ENCODE assay signal across 8 mouse cellular contexts in the genomic region with DNA sequence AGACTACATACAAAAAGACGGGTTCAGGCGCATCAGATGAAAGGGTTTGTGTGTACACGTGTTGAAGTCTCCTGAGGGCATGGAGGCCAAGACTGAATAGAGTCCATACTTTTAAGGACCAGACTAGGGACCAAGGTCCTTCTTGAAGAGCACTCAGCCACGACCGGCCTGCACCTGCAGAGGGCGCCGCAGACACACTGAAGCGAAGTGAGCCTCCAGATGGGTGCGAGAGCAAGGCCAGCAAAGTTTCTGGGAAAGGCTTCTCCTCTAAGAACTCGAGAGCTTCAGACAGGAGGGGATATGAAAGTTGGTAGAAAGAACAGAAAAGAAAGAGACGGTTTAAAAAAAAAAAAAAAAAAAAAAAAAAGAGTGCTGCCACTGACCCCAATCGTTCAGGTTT. TPM values are rescaled to one million over a fixed set of nuclear protein-coding genes. Genes with fewer than 3 reads are reported as not detected.
A peak's percentile ranks its signal among the peaks of the same experiment; 100 is the strongest.
DNase-seq lines count a peak whose midpoint lies in the region; ATAC-seq lines count a peak whose summit lies in the region.

No protein-coding gene starts in this region.

- intact Hi-C loops in left cerebral cortex, postnatal 25 days (cut with DNase I) = loop anchor here (10.0 kb wide), 1 partner anchor 280 kb away; no protein-coding TSS in a partner anchor

- H3K27me3 ChIP-seq in forebrain, embryonic 12.5 days = no peaks in the 10 kb centered on the region; the same call in 1 of the 2 replicates
- H3K27me3 ChIP-seq in intestine, embryonic 15.5 days (replicated peaks) = peaks cover 44% of the 10 kb centered on the region
- peaks cover 73% of the 10 kb centered on the region for H3K27me3 ChIP-seq in liver, embryonic 15.5 days
- H3K27me3 ChIP-seq in neural tube, embryonic 12.5 days (replicated peaks) = peaks cover 3% of the 10 kb centered on the region; the same call in 1 of the 2 replicates

- WGBS in forebrain, embryonic 12.5 days = under 1% methylated on average over 12 of the region's 12 CpGs
- WGBS in intestine, embryonic 15.5 days = 4% methylated on average over 11 of the region's 12 CpGs
- WGBS in liver, embryonic 15.5 days (ENCODE audit: insufficient replicate concordance) = 5% methylated on average over 12 of the region's 12 CpGs
- under 1% methylated on average over 11 of the region's 12 CpGs for WGBS in neural tube, embryonic 12.5 days

- peak overlapping the region; percentile 84 for H3K9ac ChIP-seq in forebrain, embryonic 12.5 days
- no peak overlapping the region for H3K9ac ChIP-seq in intestine, embryonic 15.5 days
- H3K9ac ChIP-seq in liver, embryonic 15.5 days = no peak overlapping the region
- no peak overlapping the region for H3K9ac ChIP-seq in neural tube, embryonic 12.5 days

- peaks cover 8% of the 10 kb centered on the region; the same call in 1 of the 2 replicates for H3K36me3 ChIP-seq in forebrain, embryonic 12.5 days (replicated peaks)
- no peaks in the 10 kb centered on the region for H3K36me3 ChIP-seq in intestine, embryonic 15.5 days
- no peaks in the 10 kb centered on the region for H3K36me3 ChIP-seq in liver, embryonic 15.5 days (replicated peaks)
- H3K36me3 ChIP-seq in neural tube, embryonic 12.5 days = peaks cover 1% of the 10 kb centered on the region; the same call in 1 of the 2 replicates

- DNase-seq in left cerebral cortex, adult 18-20 months (ENCODE audit: low spot score in 2 of 2) = peak; percentile 51 to 52
- no peak for DNase-seq in left cerebral cortex, postnatal 25 days (ENCODE audit: low spot score in 2 of 2)
- peak; percentile 59 for DNase-seq in adrenal gland, adult 2 months

- peaks cover 43% of the 10 kb centered on the region for H3K4me1 ChIP-seq in forebrain, embryonic 12.5 days
- peaks cover 16% of the 10 kb centered on the region for H3K4me1 ChIP-seq in intestine, embryonic 15.5 days (replicated peaks)
- peaks cover 3% of the 10 kb centered on the region for H3K4me1 ChIP-seq in liver, embryonic 15.5 days (replicated peaks)
- H3K4me1 ChIP-seq in neural tube, embryonic 12.5 days = peaks cover 43% of the 10 kb centered on the region

- ATAC-seq in forebrain, embryonic 12.5 days (ENCODE audit: low FRiP score) = 0 out of 2 replicates have a peak, but pooled peaks have one; percentile 13
- ATAC-seq in intestine, embryonic 15.5 days = peak; percentile 64
- ATAC-seq in liver, embryonic 15.5 days (ENCODE audit: insufficient read depth) = no peak
- ATAC-seq in neural tube, embryonic 12.5 days (ENCODE audit: low FRiP score, low read depth) = no peak
- ATAC-seq in inflammation-experienced regulatory T-cells, adult 6 months = no peak

- peak overlapping the region; percentile 95 for H3K4me2 ChIP-seq in forebrain, embryonic 12.5 days
- H3K4me2 ChIP-seq in intestine, embryonic 15.5 days (replicated peaks) = peak overlapping the region; percentile 97
- peak overlapping the region; percentile 57 for H3K4me2 ChIP-seq in liver, embryonic 15.5 days
- H3K4me2 ChIP-seq in neural tube, embryonic 12.5 days (replicated peaks) = peak overlapping the region; percentile 92

- peak overlapping the region; percentile 89 for H3K27ac ChIP-seq in forebrain, embryonic 12.5 days
- no peak overlapping the region for H3K27ac ChIP-seq in intestine, embryonic 15.5 days
- H3K27ac ChIP-seq in liver, embryonic 15.5 days (replicated peaks) = no peak overlapping the region
- no peak overlapping the region for H3K27ac ChIP-seq in neural tube, embryonic 12.5 days

- peak overlapping the region; percentile 71 for H3K4me3 ChIP-seq in forebrain, embryonic 12.5 days (replicated peaks)
- H3K4me3 ChIP-seq in intestine, embryonic 15.5 days (replicated peaks) = no peak overlapping the region
- H3K4me3 ChIP-seq in liver, embryonic 15.5 days (replicated peaks) = no peak overlapping the region
- H3K4me3 ChIP-seq in neural tube, embryonic 12.5 days = peak overlapping the region; percentile 72

- no peaks in the 10 kb centered on the region; the same call in 1 of the 2 replicates for H3K9me3 ChIP-seq in forebrain, embryonic 12.5 days
- H3K9me3 ChIP-seq in intestine, embryonic 15.5 days = no peaks in the 10 kb centered on the region
- H3K9me3 ChIP-seq in liver, embryonic 15.5 days (replicated peaks) = no peaks in the 10 kb centered on the region
- H3K9me3 ChIP-seq in neural tube, embryonic 12.5 days = no peaks in the 10 kb centered on the region

RNA-seq across cellular contexts. Expression of gene Garem2, which starts 0.6 kb away (rescaled TPM):
- total RNA-seq in left cerebral cortex, adult 18-20 months (2021) = 10 to 100 TPM in 1 of 2 experiments, 1 to 10 TPM in 1; 10.0 to 10.7 TPM
- total RNA-seq in left cerebral cortex, postnatal 25 days (2021) = 10 to 100 TPM; 10.1 to 13.1 TPM
- under 1 TPM in 1 of 2 experiments, not detected in 1; 0.10 TPM for total RNA-seq in adrenal gland, adult 2 months (2021)
- polyA plus RNA-seq in adrenal gland, adult 2 months (2012; rRNA removed) = 0.11 TPM in 1 of 2 replicates, not detected in the other
- 22.5 and 24.7 TPM in 2 replicates for polyA plus RNA-seq in forebrain, embryonic 12.5 days (2016; fragmentation: Nextera tagmentation; extraction: Ambion mirVana)
- polyA plus RNA-seq in intestine, embryonic 15.5 days (2015; fragmentation: Nextera tagmentation; extraction: Ambion mirVana) = 0.53 and 0.57 TPM in 2 replicates
- 0.02 TPM in 1 of 2 replicates, not detected in the other for polyA plus RNA-seq in liver, embryonic 15.5 days (2015; fragmentation: Nextera tagmentation; extraction: Ambion mirVana)
- polyA plus RNA-seq in neural tube, embryonic 12.5 days (2016; fragmentation: Nextera tagmentation; extraction: Ambion mirVana) = 28.2 and 31.0 TPM in 2 replicates
- polyA plus RNA-seq in inflammation-experienced regulatory T-cells, adult 6 months (2017; shearing (Covaris generic)) = not detected

RNA-seq across cellular contexts. Expression of gene 3110082J24Rik, which starts 1.5 kb away (rescaled TPM):
- 1 to 10 TPM; 2.0 to 3.5 TPM for total RNA-seq in left cerebral cortex, adult 18-20 months (2021)
- 1 to 10 TPM; 2.0 TPM for total RNA-seq in left cerebral cortex, postnatal 25 days (2021)
- not detected for total RNA-seq in adrenal gland, adult 2 months (2021)
- not detected in 2 replicates for polyA plus RNA-seq in adrenal gland, adult 2 months (2012; rRNA removed)
- 8.0 and 8.3 TPM in 2 replicates for polyA plus RNA-seq in forebrain, embryonic 12.5 days (2016; fragmentation: Nextera tagmentation; extraction: Ambion mirVana)
- polyA plus RNA-seq in intestine, embryonic 15.5 days (2015; fragmentation: Nextera tagmentation; extraction: Ambion mirVana) = not detected in 2 replicates
- polyA plus RNA-seq in liver, embryonic 15.5 days (2015; fragmentation: Nextera tagmentation; extraction: Ambion mirVana) = not detected in 2 replicates
- 4.0 and 4.5 TPM in 2 replicates for polyA plus RNA-seq in neural tube, embryonic 12.5 days (2016; fragmentation: Nextera tagmentation; extraction: Ambion mirVana)
- not detected for polyA plus RNA-seq in inflammation-experienced regulatory T-cells, adult 6 months (2017; shearing (Covaris generic))

RNA-seq across cellular contexts. Expression of gene Tyms, which starts 30.9 kb away (rescaled TPM):
- 1 to 10 TPM; 3.6 to 4.1 TPM for total RNA-seq in left cerebral cortex, adult 18-20 months (2021)
- total RNA-seq in left cerebral cortex, postnatal 25 days (2021) = 1 to 10 TPM; 3.5 to 5.3 TPM
- total RNA-seq in adrenal gland, adult 2 months (2021) = 10 to 100 TPM; 15.4 to 19.9 TPM
- 17.8 and 17.9 TPM in 2 replicates for polyA plus RNA-seq in adrenal gland, adult 2 months (2012; rRNA removed)
- polyA plus RNA-seq in forebrain, embryonic 12.5 days (2016; fragmentation: Nextera tagmentation; extraction: Ambion mirVana) = 237 and 241 TPM in 2 replicates
- polyA plus RNA-seq in intestine, embryonic 15.5 days (2015; fragmentation: Nextera tagmentation; extraction: Ambion mirVana) = 276 and 288 TPM in 2 replicates
- 205 and 219 TPM in 2 replicates for polyA plus RNA-seq in liver, embryonic 15.5 days (2015; fragmentation: Nextera tagmentation; extraction: Ambion mirVana)
- polyA plus RNA-seq in neural tube, embryonic 12.5 days (2016; fragmentation: Nextera tagmentation; extraction: Ambion mirVana) = 140 and 151 TPM in 2 replicates
- polyA plus RNA-seq in inflammation-experienced regulatory T-cells, adult 6 months (2017; shearing (Covaris generic)) = 100 to 1,000 TPM in 1 of 3 experiments, 10 to 100 TPM in 2; 65.9 to 350 (median 91.1) TPM

RNA-seq across cellular contexts. Expression of gene Hadha, which starts 50.6 kb away (rescaled TPM):
- total RNA-seq in left cerebral cortex, adult 18-20 months (2021) = 10 to 100 TPM; 58.3 to 64.8 TPM
- 10 to 100 TPM; 61.0 to 71.5 TPM for total RNA-seq in left cerebral cortex, postnatal 25 days (2021)
- total RNA-seq in adrenal gland, adult 2 months (2021) = 100 to 1,000 TPM; 558 to 581 TPM
- 72.9 and 82.6 TPM in 2 replicates for polyA plus RNA-seq in adrenal gland, adult 2 months (2012; rRNA removed)
- 86.8 and 94.8 TPM in 2 replicates for polyA plus RNA-seq in forebrain, embryonic 12.5 days (2016; fragmentation: Nextera tagmentation; extraction: Ambion mirVana)
- 178 and 193 TPM in 2 replicates for polyA plus RNA-seq in intestine, embryonic 15.5 days (2015; fragmentation: Nextera tagmentation; extraction: Ambion mirVana)
- 101 and 105 TPM in 2 replicates for polyA plus RNA-seq in liver, embryonic 15.5 days (2015; fragmentation: Nextera tagmentation; extraction: Ambion mirVana)
- 94.9 and 106 TPM in 2 replicates for polyA plus RNA-seq in neural tube, embryonic 12.5 days (2016; fragmentation: Nextera tagmentation; extraction: Ambion mirVana)
- 10 to 100 TPM; 79.2 to 82.8 (median 79.2) TPM for polyA plus RNA-seq in inflammation-experienced regulatory T-cells, adult 6 months (2017; shearing (Covaris generic))

RNA-seq across cellular contexts. Expression of gene Hadhb, which starts 50.7 kb away (rescaled TPM):
- 10 to 100 TPM; 78.7 to 78.9 TPM for total RNA-seq in left cerebral cortex, adult 18-20 months (2021)
- total RNA-seq in left cerebral cortex, postnatal 25 days (2021) = 10 to 100 TPM; 86.9 to 91.2 TPM
- 1,000 to 10,000 TPM in 1 of 2 experiments, 100 to 1,000 TPM in 1; 944 to 1,072 TPM for total RNA-seq in adrenal gland, adult 2 months (2021)
- 65.7 and 66.9 TPM in 2 replicates for polyA plus RNA-seq in adrenal gland, adult 2 months (2012; rRNA removed)
- 84.0 and 88.9 TPM in 2 replicates for polyA plus RNA-seq in forebrain, embryonic 12.5 days (2016; fragmentation: Nextera tagmentation; extraction: Ambion mirVana)
- polyA plus RNA-seq in intestine, embryonic 15.5 days (2015; fragmentation: Nextera tagmentation; extraction: Ambion mirVana) = 246 and 269 TPM in 2 replicates
- 140 and 154 TPM in 2 replicates for polyA plus RNA-seq in liver, embryonic 15.5 days (2015; fragmentation: Nextera tagmentation; extraction: Ambion mirVana)
- polyA plus RNA-seq in neural tube, embryonic 12.5 days (2016; fragmentation: Nextera tagmentation; extraction: Ambion mirVana) = 86.5 and 95.7 TPM in 2 replicates
- 100 to 1,000 TPM; 114 to 157 (median 125) TPM for polyA plus RNA-seq in inflammation-experienced regulatory T-cells, adult 6 months (2017; shearing (Covaris generic))

Comparison
In these comparisons a context has a peak if more than half of its experiments do, and no peak if none do; other contexts are left out.
1. DNase-seq: peak in left cerebral cortex, adult 18-20 months (2 of 2) and adrenal gland, adult 2 months (single experiment); none in left cerebral cortex, postnatal 25 days (0 of 2).
2. ATAC-seq: peak in forebrain, embryonic 12.5 days (single experiment) and intestine, embryonic 15.5 days (single experiment); none in liver, embryonic 15.5 days (single experiment), neural tube, embryonic 12.5 days (single experiment) and inflammation-experienced regulatory T-cells, adult 6 months (single experiment).
3. H3K4me3 ChIP-seq: peak in forebrain, embryonic 12.5 days (single experiment) and neural tube, embryonic 12.5 days (single experiment); none in intestine, embryonic 15.5 days (single experiment) and liver, embryonic 15.5 days (single experiment).
4. RNA of gene Garem2, which starts 0.6 kb away (polyA plus RNA-seq): 28.2 to 31.0 TPM in neural tube, embryonic 12.5 days and 22.5 to 24.7 TPM in forebrain, embryonic 12.5 days; 0.53 to 0.57 TPM in intestine, embryonic 15.5 days, 0.11 TPM in adrenal gland, adult 2 months, 0.02 TPM in liver, embryonic 15.5 days and not detected in inflammation-experienced regulatory T-cells, adult 6 months; every median in the first group is over 10 times any median in the second.
5. Peak in every context shown above with its lines, with median percentiles within 50 percentile points of each other: H3K4me2 ChIP-seq.